Mouse (Mus musculus): ENCODE measurements around the gene Vmn1r211.
"Not testable (repeated sequence)": the region's sequence is repeated elsewhere in the genome, so short reads cannot be mapped to it uniquely, and the experiment has no call there.

Vmn1r211 gene

GRCm38 (mm10) chr13:22857461-22857860, at the start of gene Vmn1r211:
Gene Vmn1r211 (minus strand): TSS chr13:22857561.
- DNase-seq (ENCODE audit: low spot score), result no peak

DNA sequence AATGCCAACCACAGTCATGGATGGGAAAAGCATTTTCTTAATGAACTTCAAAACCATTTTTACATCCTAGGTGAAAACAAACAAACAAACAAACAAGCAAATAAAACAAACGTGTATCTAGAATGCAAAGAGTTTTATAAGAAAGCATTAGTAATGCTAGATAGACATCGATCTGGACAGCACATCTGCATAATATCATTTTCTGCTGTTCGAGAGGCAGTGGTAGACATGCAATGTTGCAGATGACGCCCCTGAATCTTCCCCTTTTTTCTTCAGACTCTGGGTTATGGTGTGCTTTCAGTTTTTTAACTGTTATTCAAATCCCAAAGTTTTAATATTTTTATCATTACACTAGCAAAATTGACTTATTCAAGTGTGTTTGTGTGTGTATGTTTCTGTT, 26.7 kb upstream of the Vmn1r211 start, which contains the start of gene Vmn1r212:
Gene Vmn1r212 (minus strand): TSS at position 101 of the 400 bp plus-strand sequence.
- no peak for DNase-seq (ENCODE audit: low spot score)

DNA sequence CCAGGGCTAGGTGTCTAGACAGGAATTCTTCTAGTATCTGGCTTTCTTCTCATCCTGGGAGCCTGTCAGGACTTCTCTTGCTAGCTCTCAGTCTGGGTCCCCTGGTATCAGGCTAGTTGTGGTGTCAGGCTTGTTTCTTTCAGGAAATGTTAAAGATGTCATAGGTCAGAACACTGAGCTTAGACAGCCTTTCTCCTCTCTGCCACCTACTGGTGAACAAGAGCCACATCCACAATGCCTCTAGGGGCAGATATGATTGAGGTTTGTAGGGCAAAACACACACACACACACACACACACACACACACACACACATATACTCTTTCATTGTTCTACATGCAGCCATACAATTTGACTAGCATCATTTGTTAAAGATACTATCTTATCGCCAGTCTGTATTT, 21.9 kb upstream of the Vmn1r211 start:
- no peak for DNase-seq (ENCODE audit: low spot score)

GRCm38 (mm10) chr13:22854760-22855159, 2.6 kb downstream of the Vmn1r211 start:
- DNase-seq (ENCODE audit: low spot score), result no peak

DNA sequence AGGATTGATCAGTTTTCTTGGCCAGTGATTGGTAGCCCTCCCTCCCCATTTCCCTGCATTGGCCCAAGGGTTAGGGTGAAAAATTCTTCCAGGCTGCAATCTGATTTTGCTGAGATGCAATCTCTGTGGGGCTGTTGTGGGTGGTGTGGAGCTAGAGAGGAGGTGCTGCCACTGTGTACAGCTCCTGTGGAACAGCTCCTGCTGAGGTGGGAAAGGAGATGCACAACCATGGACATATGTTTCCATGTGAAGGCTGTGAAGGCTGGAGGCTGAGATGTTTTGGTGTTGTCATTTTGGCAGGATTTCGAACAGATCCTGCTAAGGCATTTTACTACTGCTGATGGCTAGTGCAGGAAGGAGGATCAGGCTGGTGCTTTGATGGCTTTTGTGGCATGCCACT, 10.6 kb downstream of the Vmn1r211 start:
- DNase-seq (ENCODE audit: low spot score), result no peak

GRCm38 (mm10) chr13:22844304-22844703, 13.1 kb downstream of the Vmn1r211 start:
- DNase-seq (ENCODE audit: low spot score), result not testable (repeated sequence)

DNA sequence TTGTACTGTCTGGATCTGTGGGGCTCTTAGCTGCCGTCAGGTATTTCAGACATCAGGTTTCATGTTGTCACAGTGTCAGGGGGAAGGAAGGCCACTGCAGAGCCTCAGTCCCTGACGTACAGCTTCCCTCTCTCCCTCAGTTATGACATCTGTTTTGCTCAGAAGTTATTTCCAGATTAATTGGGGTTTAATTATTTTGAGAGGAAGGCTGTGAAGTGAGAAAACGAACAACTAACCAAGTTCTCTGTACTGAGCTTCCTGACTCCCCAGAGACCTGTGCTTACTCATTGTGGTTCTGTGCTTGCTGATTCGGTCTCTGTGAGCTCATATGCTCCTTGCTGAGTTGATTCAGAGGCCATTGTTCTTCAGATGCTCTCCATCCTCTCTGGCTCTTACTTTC, 26.1 kb downstream of the Vmn1r211 start, which contains the start of gene Vmn1r210:
Gene Vmn1r210 (minus strand): TSS at position 101 of the 400 bp plus-strand sequence.
- DNase-seq (ENCODE audit: low spot score), result no peak

DNA sequence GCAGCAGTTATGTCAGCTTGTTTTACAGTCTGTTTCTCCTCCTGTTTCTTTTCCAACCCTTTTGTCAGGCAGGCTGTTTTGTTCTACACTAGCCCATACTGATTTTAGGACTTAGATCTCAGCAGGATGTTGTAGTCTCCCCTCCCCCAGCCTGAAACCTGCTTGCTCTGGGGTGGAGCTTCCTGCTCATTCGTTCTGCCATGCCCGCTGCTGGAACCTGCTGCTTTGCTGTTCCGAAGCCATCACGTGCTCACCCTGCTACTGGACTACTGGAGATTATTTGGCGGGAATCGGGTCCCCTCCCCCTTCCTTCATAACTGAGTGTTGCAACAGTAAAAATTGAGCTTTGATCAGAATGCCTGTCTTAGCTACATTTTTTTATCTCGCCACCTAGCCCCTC, 28.0 kb downstream of the Vmn1r211 start:
- not testable (repeated sequence) for DNase-seq (ENCODE audit: low spot score)

DNA sequence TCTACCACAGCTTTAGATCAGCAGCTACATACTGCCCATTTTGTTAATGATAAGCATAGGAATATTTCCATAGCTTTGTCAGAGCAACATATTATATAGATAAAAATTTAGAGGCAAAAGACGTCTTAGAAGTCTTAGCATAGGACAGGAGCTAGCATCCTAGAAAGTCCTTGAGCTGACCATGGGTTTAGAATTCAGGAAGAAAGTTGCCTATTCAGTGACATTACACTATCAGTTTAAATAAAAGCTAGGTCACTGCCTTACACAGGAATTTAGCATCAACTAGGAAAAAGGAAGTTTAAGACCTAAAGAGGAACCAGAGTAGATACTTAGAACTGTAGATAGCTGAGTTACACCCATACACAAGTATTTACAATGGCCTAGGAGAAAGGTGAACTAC, 35.8 kb downstream of the Vmn1r211 start:
- not testable (repeated sequence) for DNase-seq (ENCODE audit: low spot score)

- not testable (repeated sequence) for DNase-seq (ENCODE audit: low spot score)
Measured at GRCm38 (mm10) chr13:22809582-22809981, 47.8 kb downstream of the Vmn1r211 start, which contains the start of gene Vmn1r209. Gene Vmn1r209 (minus strand): TSS chr13:22809682.

Measured in ovary, postnatal 14 days (tissue).